Mouse (Mus musculus) cortical plate, adult 2 months (tissue): ENCODE results near the gene Trim72.

Experiments used
- CTCF ChIP-seq: fragments of 200-500 bp; IDR thresholded peaks from 2 replicates; pipeline ENCODE4 v1.5.1; 2011; ENCODE audit warnings: mild to moderate bottlenecking, control low read depth, low read length; ENCODE audit not compliant: insufficient read depth; ENCODE audit errors: extremely low read depth
- POLR2A ChIP-seq: fragments of 200-500 bp; IDR thresholded peaks from 2 replicates; pipeline ENCODE4 v1.6.1; 2011; ENCODE audit warnings: mild to moderate bottlenecking, low read length, control low read depth; ENCODE audit not compliant: insufficient read depth; ENCODE audit errors: extremely low read depth

GRCm38 (mm10) chr7:128009715-128010340 lies 6.1 kb downstream of the Trim72 start:
- no peak for TF ChIP-seq CTCF
- no peak for TF ChIP-seq POLR2A
